Mouse (Mus musculus): Measurements from ENCODE around the gene Zbed4.
"Not testable (repeated sequence)": the region's sequence is repeated elsewhere in the genome, so short reads cannot be mapped to it uniquely, and the experiment has no call there.

Zbed4 gene

GRCm38 (mm10) chr15:88810369-88810768 lies 58.9 kb downstream of the Zbed4 start:
- no peak for DNase-seq (ENCODE audit: low spot score)

GRCm38 (mm10) chr15:88813262-88813661 lies 61.8 kb downstream of the Zbed4 start:
- DNase-seq (ENCODE audit: low spot score), result no peak

GRCm38 (mm10) chr15:88813873-88814272 lies 62.4 kb downstream of the Zbed4 start:
- DNase-seq (ENCODE audit: low spot score), result not testable (repeated sequence)

GRCm38 (mm10) chr15:88814411-88815047 lies 63.1 kb downstream of the Zbed4 start:
- no peak for DNase-seq (ENCODE audit: low spot score)

- DNase-seq (ENCODE audit: low spot score), result no peak
These were observed 63.8 kb downstream of the Zbed4 start for GRCm38 (mm10) chr15:88815196-88815700.

- peak; percentile 99 for DNase-seq (ENCODE audit: low spot score)
These were observed 67.8 kb downstream of the Zbed4 start, which contains the start of the genes Alg12 and Creld2 for GRCm38 (mm10) chr15:88819026-88819905. Gene Alg12, minus strand, starts transcription at chr15:88819318. Gene Creld2, plus strand, starts transcription at chr15:88819646.

- DNase-seq (ENCODE audit: low spot score), result no peak
These were observed 68.4 kb downstream of the Zbed4 start for GRCm38 (mm10) chr15:88819906-88820303.

- no peak for DNase-seq (ENCODE audit: low spot score)
These were observed 69.9 kb downstream of the Zbed4 start for GRCm38 (mm10) chr15:88821403-88821802.

GRCm38 (mm10) chr15:88822513-88822912 lies 71.1 kb downstream of the Zbed4 start:
- no peak for DNase-seq (ENCODE audit: low spot score)

- no peak for DNase-seq (ENCODE audit: low spot score)
These were observed 71.9 kb downstream of the Zbed4 start for GRCm38 (mm10) chr15:88823376-88823775.

GRCm38 (mm10) chr15:88827466-88827865 lies 76.0 kb downstream of the Zbed4 start:
- DNase-seq (ENCODE audit: low spot score), result no peak

- DNase-seq (ENCODE audit: low spot score), result peak; percentile 80
These were observed 76.7 kb downstream of the Zbed4 start for GRCm38 (mm10) chr15:88827991-88828799.

GRCm38 (mm10) chr15:88828800-88829705 lies 77.6 kb downstream of the Zbed4 start:
- DNase-seq (ENCODE audit: low spot score), result peak; percentile 89

GRCm38 (mm10) chr15:88829791-88830440 lies 78.5 kb downstream of the Zbed4 start:
- DNase-seq (ENCODE audit: low spot score), result peak; percentile 50

GRCm38 (mm10) chr15:88830696-88831095 lies 79.2 kb downstream of the Zbed4 start:
- DNase-seq (ENCODE audit: low spot score), result no peak

- no peak for DNase-seq (ENCODE audit: low spot score)
These were observed 80.0 kb downstream of the Zbed4 start for GRCm38 (mm10) chr15:88831482-88831881.

- no peak for DNase-seq (ENCODE audit: low spot score)
These were observed 81.1 kb downstream of the Zbed4 start for GRCm38 (mm10) chr15:88832536-88832935.

Measured in adipocyte (in vitro differentiated cells).